Mouse (Mus musculus) bone marrow macrophage, adult 2 months (primary cell): ENCODE measurements around the gene Tgtp2. TPM values are rescaled to one million over a fixed set of nuclear protein-coding genes. Genes with fewer than 3 reads are reported as not detected.
"Not testable (repeated sequence)": the region's sequence is repeated elsewhere in the genome, so short reads cannot be mapped to it uniquely, and the experiment has no call there.

Experiments
- H3K27ac ChIP-seq: 2 replicates; pipeline ENCODE4 v1.5.1; 2012; ENCODE audit warnings: low read depth, low read length; ENCODE audit not compliant: insufficient read depth
- H3K4me1 ChIP-seq: 2 replicates; pipeline ENCODE4 v1.6.1; 2012; ENCODE audit warnings: low read length; ENCODE audit not compliant: control insufficient read depth, insufficient read depth
- H3K4me3 ChIP-seq: 2 replicates; pipeline ENCODE4 v1.5.1; 2012; ENCODE audit warnings: mild to moderate bottlenecking, low read length, moderate library complexity; ENCODE audit not compliant: insufficient read depth
- CTCF ChIP-seq: IDR thresholded peaks from 2 replicates; pipeline ENCODE4 v1.5.1; 2012; ENCODE audit warnings: low read depth, mild to moderate bottlenecking, low read length, moderate library complexity
- POLR2A ChIP-seq: IDR thresholded peaks from 2 replicates; pipeline ENCODE4 v1.6.1; 2012; ENCODE audit warnings: mild to moderate bottlenecking, low read depth, low read length, borderline replicate concordance
- polyA plus RNA-seq: library from polyadenylated mRNA; stranded (reverse); fragments of >200 nt; gene quantifications from 2 replicates; pipeline ENCODE4 v1.2.4, GENCODE M21; 2012; ENCODE audit not compliant: missing spikeins, insufficient read depth, insufficient read length

Gene Tgtp2
- polyA plus RNA-seq, 1 experiment, result 21.4 TPM

DNA sequence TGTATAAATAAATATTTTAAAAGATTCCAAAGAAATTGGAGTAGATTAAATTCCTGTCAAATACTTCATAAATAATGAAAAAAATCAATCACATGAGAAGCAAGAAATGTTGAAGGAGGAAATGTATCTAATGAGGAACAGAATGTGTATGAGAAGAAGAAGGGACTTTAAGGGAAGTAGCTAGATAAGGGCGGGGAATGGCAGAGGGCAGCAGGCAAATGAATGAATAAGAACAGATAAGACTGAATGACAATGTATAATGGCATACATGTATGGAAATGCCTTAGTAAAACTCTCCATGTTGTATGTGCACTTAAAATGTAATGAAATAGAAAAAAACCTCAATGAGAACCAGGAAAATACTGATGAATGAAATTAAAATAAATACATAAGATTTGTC, 4.4 kb upstream of the Tgtp2 start:
- no peak overlapping the region for H3K4me3 ChIP-seq
- TF ChIP-seq POLR2A (no peak), CTCF (no peak)
- peaks cover 11% of the 10 kb centered on the region for H3K4me1 ChIP-seq
- no peak overlapping the region for H3K27ac ChIP-seq

DNA sequence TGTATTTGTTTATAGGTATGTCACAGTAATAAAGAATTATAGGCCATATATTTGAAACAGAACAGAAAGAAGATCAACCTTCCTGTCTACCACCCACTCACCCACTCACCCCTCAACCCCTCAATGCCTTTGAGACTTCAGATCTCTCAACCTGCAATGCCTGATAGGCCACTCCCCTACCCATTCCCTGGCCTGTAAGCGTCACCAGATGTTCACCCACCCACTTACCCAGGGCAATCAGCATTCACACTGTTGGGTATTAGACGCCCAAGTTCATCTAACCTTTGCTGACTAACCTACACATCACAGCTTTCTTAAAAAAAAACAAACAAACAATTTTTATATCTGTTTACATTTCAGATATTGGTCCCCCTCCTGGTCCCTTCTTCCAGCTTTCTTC, 2.1 kb downstream of the Tgtp2 start:
- H3K4me1 ChIP-seq, H3K4me3 ChIP-seq, H3K27ac ChIP-seq: not testable (repeated sequence)

DNA sequence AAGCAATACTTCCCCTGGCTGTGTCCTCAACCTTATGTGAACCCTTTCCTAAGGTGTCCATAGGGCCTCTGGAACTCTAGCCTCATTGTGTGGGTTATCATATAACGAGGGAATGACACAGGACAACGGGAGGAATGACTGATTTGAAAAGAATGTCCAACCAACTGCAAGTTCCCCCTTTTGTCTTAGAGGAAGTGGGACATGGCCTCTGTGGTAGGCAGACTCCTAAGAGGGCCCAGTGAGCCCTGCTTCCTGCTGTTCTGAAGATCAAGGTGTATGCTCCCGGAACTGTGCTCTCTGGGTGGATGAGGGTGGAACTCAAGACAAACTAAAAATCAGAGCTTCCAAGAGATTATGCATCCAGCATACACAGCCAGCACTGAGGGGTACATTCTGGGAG, 3.9 kb downstream of the Tgtp2 start:
- not testable (repeated sequence) for H3K4me1 ChIP-seq, H3K4me3 ChIP-seq
- peak overlapping the region; percentile 47; the same call in 1 of the 2 replicates for H3K27ac ChIP-seq

DNA sequence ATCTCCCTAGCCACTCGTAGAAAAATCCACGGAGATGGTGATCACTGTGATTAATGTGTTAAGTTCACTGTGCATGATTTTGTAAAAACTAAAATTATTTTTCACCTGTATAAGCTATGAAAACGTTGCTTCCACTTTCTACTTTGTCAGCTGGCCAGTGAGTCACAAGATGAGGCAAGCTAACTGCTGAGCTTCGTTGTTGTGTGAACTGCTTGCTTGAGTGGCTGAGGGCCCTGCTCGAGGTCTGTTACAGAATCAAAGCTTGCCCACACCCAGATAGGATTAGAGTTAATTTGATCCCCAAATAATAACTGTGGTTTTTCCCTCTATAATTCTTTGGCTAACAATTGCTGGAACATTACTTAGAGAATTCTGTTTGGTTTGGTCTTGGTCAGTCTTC, 12.1 kb downstream of the Tgtp2 start:
- not testable (repeated sequence) for H3K4me1 ChIP-seq, H3K27ac ChIP-seq, H3K4me3 ChIP-seq

DNA sequence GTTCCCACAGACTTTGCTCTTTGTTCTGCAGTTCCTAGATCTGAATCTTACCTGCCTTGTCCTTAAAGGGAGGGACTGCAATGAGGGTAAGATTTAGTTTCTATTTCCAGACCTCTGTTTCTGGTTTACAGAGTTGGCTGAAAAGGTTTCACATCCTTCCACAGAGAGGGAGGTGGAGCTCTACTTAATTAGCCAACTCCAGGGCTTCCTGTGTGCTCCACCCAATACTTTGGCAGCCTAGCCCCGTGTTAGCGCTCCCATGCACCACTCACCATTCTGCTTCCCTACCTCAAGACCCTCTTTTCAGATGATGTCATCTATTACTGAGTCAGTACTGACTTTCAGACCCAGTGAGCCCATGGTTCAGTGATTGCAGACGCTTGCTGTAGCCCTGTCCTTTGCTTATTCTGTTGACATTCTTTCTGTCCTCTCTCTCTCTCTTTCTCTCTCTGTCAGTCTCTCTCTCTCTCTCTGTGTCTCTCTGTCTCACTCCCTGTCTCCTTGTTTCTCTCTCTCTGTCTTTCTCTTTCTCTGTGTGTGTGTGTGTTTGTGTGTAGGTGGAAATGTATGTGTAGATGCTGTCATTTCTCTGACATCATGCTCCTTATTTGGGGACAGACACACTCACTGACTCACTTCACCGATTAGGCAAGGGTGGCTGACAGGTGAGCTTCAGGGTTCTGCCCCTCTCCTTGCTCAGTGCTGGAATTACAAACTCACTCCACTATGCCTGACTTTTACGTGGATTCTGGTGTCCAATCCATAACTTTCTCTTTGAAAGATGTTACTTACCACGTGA, 12.7 kb downstream of the Tgtp2 start, which contains the start of gene 9930111J21Rik2:
TSS of gene 9930111J21Rik2 (minus strand) at position 150 of the 799 bp plus-strand sequence.
- peak within 1 kb of the TSS; percentile 12; the same call in 1 of the 2 replicates for H3K4me3 ChIP-seq
- H3K4me1 ChIP-seq, result not testable (repeated sequence)
- peak within 1 kb of the TSS; percentile 59 for H3K27ac ChIP-seq

DNA sequence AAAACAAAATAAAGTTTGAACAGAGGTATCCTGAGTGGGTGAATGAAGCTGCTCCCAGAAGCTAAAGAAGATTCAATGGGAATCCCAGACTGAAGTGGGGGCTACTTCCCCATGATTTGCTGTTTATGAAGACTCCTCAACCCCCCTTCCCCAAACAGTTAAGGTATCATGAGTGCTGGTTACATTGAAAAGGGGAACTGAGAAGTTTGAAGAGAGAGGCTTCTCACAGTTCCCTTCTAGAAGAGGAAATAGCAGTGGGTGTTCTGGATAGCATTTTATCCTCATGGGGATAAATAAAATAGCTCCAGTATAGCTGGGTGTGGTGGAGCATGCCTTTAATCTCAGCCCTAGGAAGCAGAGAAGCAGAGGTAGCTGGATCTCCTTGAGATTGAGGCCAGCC, 13.9 kb downstream of the Tgtp2 start:
- H3K27ac ChIP-seq, H3K4me1 ChIP-seq: not testable (repeated sequence)

DNA sequence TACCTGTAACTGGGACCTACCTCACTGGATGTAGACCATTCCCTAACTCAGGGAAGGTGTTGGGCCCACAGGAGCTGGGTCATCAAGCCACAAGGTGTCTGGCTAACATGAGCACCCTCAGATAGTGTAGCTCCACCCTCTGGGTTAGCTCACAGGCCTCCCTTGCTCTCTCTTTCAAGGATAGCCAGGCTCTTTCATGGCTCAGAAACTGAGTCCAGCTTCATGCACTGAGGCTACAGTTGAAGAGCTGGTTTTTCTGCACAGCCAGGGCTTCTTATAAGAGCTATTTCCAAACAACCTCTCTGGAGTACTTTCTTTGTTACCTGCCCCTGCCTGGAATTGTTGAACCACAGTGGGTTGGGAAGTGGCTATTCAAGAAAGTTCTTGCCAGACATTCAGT, 51.9 kb downstream of the Tgtp2 start:
- H3K4me3 ChIP-seq, H3K27ac ChIP-seq, H3K4me1 ChIP-seq: not testable (repeated sequence)

More for the DNA sequence above, 13.9 kb downstream of the Tgtp2 start:
- H3K4me3 ChIP-seq, result not testable (repeated sequence)

Other genes starting within 250 kb of the Tgtp2 start
- 55.5 and 64.4 TPM in 2 replicates for gene Trim41, start 246.9 kb downstream of the Tgtp2 start, polyA plus RNA-seq
- 1.0 and 1.1 TPM in 2 replicates for gene Trim7, start 238.1 kb downstream of the Tgtp2 start, polyA plus RNA-seq
- gene Gm12184, start 237.6 kb downstream of the Tgtp2 start, polyA plus RNA-seq, result 4.8 and 11.3 TPM in 2 replicates
- 79.4 and 80.7 TPM in 2 replicates for gene Irgm1, start 192.5 kb downstream of the Tgtp2 start, polyA plus RNA-seq
- gene Gm5431, start 162.0 kb downstream of the Tgtp2 start, polyA plus RNA-seq, result 43.3 and 53.0 TPM in 2 replicates
- 68.9 and 82.5 TPM in 2 replicates for gene Psme2b, start 118.0 kb downstream of the Tgtp2 start, polyA plus RNA-seq
- 1.0 and 1.3 TPM in 2 replicates for gene Olfr56, start 85.3 kb downstream of the Tgtp2 start, polyA plus RNA-seq
- gene 9930111J21Rik1, start 84.8 kb downstream of the Tgtp2 start, polyA plus RNA-seq, result 27.3 and 32.4 TPM in 2 replicates
- 2.7 and 3.7 TPM in 2 replicates for gene Gm12185, start 72.0 kb downstream of the Tgtp2 start, polyA plus RNA-seq
- 2.3 and 5.8 TPM in 2 replicates for gene Tgtp1, start 70.0 kb downstream of the Tgtp2 start, polyA plus RNA-seq
- 72.7 and 91.8 TPM in 2 replicates for gene 9930111J21Rik2, start 13.0 kb downstream of the Tgtp2 start, polyA plus RNA-seq
- 49.2 and 51.9 TPM in 2 replicates for gene Ifi47, start 12.4 kb upstream of the Tgtp2 start, polyA plus RNA-seq
- not detected in 2 replicates for gene Olfr1396, start 50.7 kb upstream of the Tgtp2 start, polyA plus RNA-seq
- gene Olfr1395, start 78.1 kb upstream of the Tgtp2 start, polyA plus RNA-seq, result not detected in 2 replicates
- gene Olfr1394, start 90.2 kb upstream of the Tgtp2 start, polyA plus RNA-seq, result not detected in 2 replicates
- gene Btnl9, start 123.0 kb upstream of the Tgtp2 start, polyA plus RNA-seq, result 0.15 TPM in 1 of 2 replicates, not detected in the other
- gene Zfp62, start 139.1 kb upstream of the Tgtp2 start, polyA plus RNA-seq, result 28.4 and 30.8 TPM in 2 replicates
- gene Mgat1, start 180.0 kb upstream of the Tgtp2 start, polyA plus RNA-seq, result 76.3 and 89.8 TPM in 2 replicates
- not detected in 2 replicates for gene Olfr1393, start 214.1 kb upstream of the Tgtp2 start, polyA plus RNA-seq
- gene Olfr1392, start 221.1 kb upstream of the Tgtp2 start, polyA plus RNA-seq, result not detected in 2 replicates
- gene Olfr10, start 240.5 kb upstream of the Tgtp2 start, polyA plus RNA-seq, result not detected in 2 replicates